Comparison of ENCODE assay signal across 9 mouse cellular contexts in genomic region chr10:128237807-128238480, GRCm38 (mm10). TPM values are rescaled to one million over a fixed set of nuclear protein-coding genes. Genes with fewer than 3 reads are reported as not detected.
DNase-seq lines count a peak whose midpoint lies in the region.
"Had no signal": no experiment of that assay in that cellular context is flagged by ENCODE, and none has a peak within 500 bp of the region (broad histone marks: within the 10 kb centered on the region; RNA-seq: fewer than 3 reads in every experiment).

No protein-coding gene starts in this region.

- intact Hi-C loops in left cerebral cortex, postnatal 36 days (cut with DNase I): no loop called here

- DNase-seq in adrenal gland, postnatal 10 days: peak; percentile 39
- DNase-seq in adrenal gland, postnatal 25 days: no peak
- DNase-seq in lung, postnatal 10 days: peak; percentile 36
- DNase-seq in lung, postnatal 4 days: no peak
- DNase-seq in cerebellum, postnatal 36 days: peak; percentile 19 to 20
- peak; percentile 27 to 30 for DNase-seq in left cerebral cortex, postnatal 36 days (ENCODE audit: low spot score in 2 of 2)
- no peak for DNase-seq in T-cell, adult 2 months (ENCODE audit: low spot score)
- DNase-seq in spleen, adult 18-20 months: no peak

RNA-seq across cellular contexts. Expression of gene Timeless, which starts 6.1 kb away (rescaled TPM):
- total RNA-seq in adrenal gland, postnatal 10 days (2021): 10 to 100 TPM; 16.4 to 21.9 TPM
- 14.1 and 20.7 TPM in 2 replicates for total RNA-seq in adrenal gland, postnatal 25 days (2021)
- total RNA-seq in left cerebral cortex, postnatal 36 days (2021): 1 to 10 TPM; 5.6 to 5.9 TPM

RNA-seq across cellular contexts. Expression of gene Mip, which starts 12.3 kb away (rescaled TPM):
- total RNA-seq in adrenal gland, postnatal 10 days (2021): not detected
- total RNA-seq in adrenal gland, postnatal 25 days (2021): not detected in 2 replicates
- not detected for total RNA-seq in left cerebral cortex, postnatal 36 days (2021)
- total RNA-seq: liver, adult 2 months had no signal

RNA-seq across cellular contexts. Expression of gene Apon, which starts 16.0 kb away (rescaled TPM):
- 10 to 100 TPM in 1 of 2 experiments, 1 to 10 TPM in 1; 7.4 to 17.5 TPM for total RNA-seq in adrenal gland, postnatal 10 days (2021)
- total RNA-seq in adrenal gland, postnatal 25 days (2021): 0.30 and 2.8 TPM in 2 replicates
- not detected for total RNA-seq in left cerebral cortex, postnatal 36 days (2021)

RNA-seq across cellular contexts. Expression of gene Spryd4, which starts 26.3 kb away (rescaled TPM):
- 10 to 100 TPM; 21.6 to 27.3 TPM for total RNA-seq in adrenal gland, postnatal 10 days (2021)
- total RNA-seq in adrenal gland, postnatal 25 days (2021): 15.3 and 18.0 TPM in 2 replicates
- total RNA-seq in left cerebral cortex, postnatal 36 days (2021): 10 to 100 TPM in 1 of 2 experiments, 1 to 10 TPM in 1; 9.2 to 10.2 TPM

RNA-seq across cellular contexts. Expression of gene Apof, which starts 30.5 kb away (rescaled TPM):
- 100 to 1,000 TPM in 1 of 2 experiments, 10 to 100 TPM in 1; 78.0 to 183 TPM for total RNA-seq in adrenal gland, postnatal 10 days (2021)
- 9.7 and 10.0 TPM in 2 replicates for total RNA-seq in adrenal gland, postnatal 25 days (2021)
- not detected for total RNA-seq in left cerebral cortex, postnatal 36 days (2021)

Comparison
In these comparisons a context has a peak if more than half of its experiments do, and no peak if none do; other contexts are left out.
1. DNase-seq: peak in adrenal gland, postnatal 10 days (single experiment), lung, postnatal 10 days (single experiment), cerebellum, postnatal 36 days (2 of 2) and left cerebral cortex, postnatal 36 days (2 of 2); none in adrenal gland, postnatal 25 days (single experiment), lung, postnatal 4 days (0 of 2), T-cell, adult 2 months (single experiment) and spleen, adult 18-20 months (0 of 2).